Mouse (Mus musculus) kidney, embryonic 15.5 days (tissue): ENCODE measurements around the gene Rab26. TPM values are rescaled to one million over a fixed set of nuclear protein-coding genes. Genes with fewer than 3 reads are reported as not detected.
A peak's percentile ranks its signal among the peaks of the same experiment; 100 is the strongest.

Experiments
- ATAC-seq: fragments of 200-750 bp; cut with Nextera tagmentation; replicated peaks from 2 replicates; pipeline ENCODE4 v1.8.0; 2017; ENCODE audit warnings: moderate TSS enrichment; ENCODE audit not compliant: low FRiP score
- H3K27ac ChIP-seq: fragments of 300-500 bp; sonication (generic); 2 replicates; pipeline ENCODE4 v1.5.1; 2015; ENCODE audit warnings: mild to moderate bottlenecking, inconsistent platforms
- H3K27me3 ChIP-seq: fragments of 300-500 bp; sonication (generic); 2 replicates; pipeline ENCODE4 v1.6.1; 2015; ENCODE audit warnings: inconsistent platforms
- H3K36me3 ChIP-seq: fragments of 300-500 bp; sonication (generic); 2 replicates; pipeline ENCODE4 v1.6.1; 2015; ENCODE audit warnings: inconsistent platforms
- H3K4me1 ChIP-seq: fragments of 300-500 bp; sonication (generic); 2 replicates; pipeline ENCODE4 v1.6.1; 2015; ENCODE audit warnings: inconsistent platforms
- H3K4me2 ChIP-seq: fragments of 300-500 bp; sonication (generic); 2 replicates; pipeline ENCODE4 v1.6.1; 2015; ENCODE audit warnings: moderate library complexity, mild to moderate bottlenecking, inconsistent platforms
- H3K4me3 ChIP-seq: fragments of 300-500 bp; sonication (generic); replicated peaks from 2 replicates; pipeline ENCODE4 v1.5.1; 2015; ENCODE audit warnings: mild to moderate bottlenecking, inconsistent platforms
- H3K9ac ChIP-seq: fragments of 300-500 bp; sonication (generic); 2 replicates; pipeline ENCODE4 v1.6.1; 2015; ENCODE audit warnings: mild to moderate bottlenecking, inconsistent platforms
- H3K9me3 ChIP-seq: fragments of 300-500 bp; sonication (generic); replicated peaks from 2 replicates; pipeline ENCODE4 v1.6.1; 2016; ENCODE audit warnings: inconsistent platforms
- WGBS: fragments of 180-500 bp; shearing (Covaris S2); methylation state at CpG from one replicate; pipeline ENCODE4 v1.1.7; 2015; ENCODE audit warnings: mixed read lengths; 5-methylcytosine and 5-hydroxymethylcytosine counted together
- polyA plus RNA-seq: library from polyadenylated mRNA; unstranded; fragments of >200 nt; fragmentation: Nextera tagmentation; extraction: Ambion mirVana; gene quantifications from 2 replicates; pipeline ENCODE4 v1.2.1, GENCODE M21; 2015

Rab26 gene
- polyA plus RNA-seq, 1 experiment from 2014 or later: 2.8 TPM

DNA sequence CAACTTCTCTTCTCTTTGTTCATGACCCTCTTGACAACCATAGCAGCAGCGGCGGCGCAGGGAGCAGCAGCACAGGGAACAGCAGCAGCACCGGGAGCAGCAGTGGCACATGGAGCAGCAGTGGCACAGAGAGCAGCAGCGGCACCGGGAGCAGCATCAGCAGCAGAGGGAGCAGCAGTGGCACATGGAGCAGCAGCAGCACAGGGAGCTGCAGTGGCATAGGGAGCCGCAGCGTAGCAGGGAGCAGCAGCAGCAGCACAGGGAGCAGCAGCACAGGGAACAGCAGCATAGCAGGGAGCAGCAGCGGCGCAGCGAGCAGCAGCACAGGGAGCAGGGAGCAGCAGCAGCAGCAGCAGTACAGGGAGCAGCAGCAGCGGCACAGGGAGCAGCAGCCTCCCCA, 10.6 kb upstream of the Rab26 start:
- peaks cover 18% of the 10 kb centered on the region for H3K4me1 ChIP-seq
- no peak overlapping the region for H3K9ac ChIP-seq
- H3K9me3 ChIP-seq: no peaks in the 10 kb centered on the region
- H3K4me2 ChIP-seq: peak overlapping the region; percentile 47
- peaks cover 4% of the 10 kb centered on the region; the same call in 1 of the 2 replicates for H3K27me3 ChIP-seq
- WGBS: 17% methylated on average over 12 of the region's 12 CpGs
- no peak overlapping the region for H3K27ac ChIP-seq
- H3K36me3 ChIP-seq: no peaks in the 10 kb centered on the region
- no peak for ATAC-seq
- H3K4me3 ChIP-seq: no peak overlapping the region; the same call in 1 of the 2 replicates

DNA sequence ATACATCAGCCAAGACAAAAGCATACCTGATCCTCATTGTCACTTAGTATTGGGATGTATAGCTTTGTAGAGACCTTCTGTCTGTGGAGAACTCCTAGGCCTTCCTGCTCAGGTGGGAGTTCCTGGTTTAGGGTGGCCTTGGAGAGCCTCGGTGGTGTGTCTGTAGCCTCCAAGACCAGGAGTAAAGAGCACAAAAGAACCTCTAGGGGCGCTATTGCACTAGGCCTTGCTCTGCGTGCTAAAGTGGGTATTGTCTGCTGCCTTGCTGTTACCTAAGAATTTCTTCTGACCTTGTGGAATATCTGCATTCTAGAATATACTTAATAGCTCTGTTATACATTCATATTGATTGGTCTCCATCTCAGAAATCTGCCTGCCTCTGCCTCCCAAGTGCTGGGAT, 6.4 kb upstream of the Rab26 start:
- Histone ChIP-seq H3K4me2 (no peak overlapping the region), H3K9ac (no peak overlapping the region), H3K9me3 (no peaks in the 10 kb centered on the region), H3K27me3 (peaks cover 4% of the 10 kb centered on the region; the same call in 1 of the 2 replicates), H3K36me3 (no peaks in the 10 kb centered on the region), H3K4me3 (no peak overlapping the region), H3K4me1 (peaks cover 9% of the 10 kb centered on the region), H3K27ac (no peak overlapping the region)
- no peak for ATAC-seq
- 16% methylated on average over 3 of the region's 3 CpGs for WGBS

DNA sequence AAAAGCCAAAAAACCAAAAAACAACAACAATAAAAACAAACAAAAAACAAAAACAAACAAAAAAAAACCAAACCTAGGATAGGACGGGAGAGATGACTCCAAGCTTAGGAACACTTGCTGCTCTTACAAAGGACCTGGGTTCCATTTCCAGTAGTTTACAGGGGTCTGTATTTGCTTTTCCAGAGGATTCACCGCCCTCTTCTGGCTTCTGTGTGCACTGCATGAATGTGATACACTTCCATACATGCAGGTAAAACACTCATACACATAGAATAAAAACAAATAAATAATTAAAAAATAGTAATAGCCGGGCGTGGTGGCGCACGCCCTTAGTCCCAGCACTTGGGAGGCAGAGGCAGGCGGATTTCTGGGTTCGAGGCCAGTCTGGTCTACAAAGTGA, 4.9 kb upstream of the Rab26 start:
- Histone ChIP-seq H3K4me3 (no peak overlapping the region), H3K4me2 (no peak overlapping the region), H3K27ac (no peak overlapping the region), H3K9me3 (no peaks in the 10 kb centered on the region), H3K27me3 (no peaks in the 10 kb centered on the region), H3K4me1 (0 out of 2 replicates have a peak, but pooled peaks cover 4% of the 10 kb centered on the region), H3K9ac (no peak overlapping the region), H3K36me3 (no peaks in the 10 kb centered on the region)
- no peak for ATAC-seq
- WGBS: 64% methylated on average over 8 of the region's 8 CpGs

DNA sequence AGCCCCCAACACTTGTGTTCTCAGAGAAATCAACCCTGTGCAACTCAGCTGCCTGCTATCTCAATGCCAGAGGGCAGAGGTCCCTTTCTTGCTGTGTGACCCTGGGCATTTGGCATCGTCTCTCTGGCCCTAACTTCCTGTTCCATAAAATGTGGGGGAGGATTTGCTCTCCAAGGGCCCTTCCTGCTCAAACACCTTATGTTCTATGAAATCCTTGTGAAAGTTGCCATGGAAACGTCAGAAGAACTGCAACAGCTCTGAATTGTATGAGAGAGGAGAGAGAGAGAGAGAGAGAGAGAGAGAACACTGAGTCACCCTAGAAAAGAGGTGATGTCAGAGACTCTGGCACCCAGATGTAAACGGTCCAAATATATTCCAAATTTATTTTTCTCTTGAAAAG, 3.5 kb upstream of the Rab26 start:
- Histone ChIP-seq H3K36me3 (no peaks in the 10 kb centered on the region), H3K9me3 (no peaks in the 10 kb centered on the region), H3K4me1 (peaks cover 16% of the 10 kb centered on the region), H3K27ac (no peak overlapping the region), H3K27me3 (no peaks in the 10 kb centered on the region), H3K4me3 (no peak overlapping the region), H3K9ac (no peak overlapping the region), H3K4me2 (no peak overlapping the region)
- no peak for ATAC-seq
- WGBS: 37% methylated on average over 3 of the region's 3 CpGs

DNA sequence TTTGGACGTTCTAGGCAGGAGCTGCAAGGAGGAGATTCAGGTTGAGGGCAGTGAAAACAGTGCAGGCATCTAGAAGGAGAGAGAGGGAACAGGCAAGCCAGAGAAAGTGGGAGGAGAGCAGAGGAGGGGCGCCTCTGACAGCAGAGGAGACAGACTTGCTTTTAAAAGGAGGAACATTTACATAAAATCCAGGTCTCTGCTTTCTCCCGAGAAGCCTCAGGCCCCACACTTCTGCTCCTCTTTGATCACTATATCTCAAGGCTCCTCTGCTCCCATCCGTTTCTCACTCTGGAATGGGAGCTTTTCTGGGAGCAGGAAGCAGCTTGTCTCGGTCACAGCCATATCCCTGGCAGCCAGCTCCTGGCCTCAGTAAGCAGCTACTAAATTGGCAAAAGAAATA, 1.3 kb upstream of the Rab26 start:
- Histone ChIP-seq H3K9me3 (no peaks in the 10 kb centered on the region), H3K9ac (no peak overlapping the region), H3K27ac (0 out of 2 replicates have a peak overlapping the region, but pooled peaks have one; percentile 3), H3K4me2 (no peak overlapping the region), H3K36me3 (peaks cover 12% of the 10 kb centered on the region), H3K27me3 (no peaks in the 10 kb centered on the region), H3K4me3 (no peak overlapping the region), H3K4me1 (peaks cover 37% of the 10 kb centered on the region)
- ATAC-seq: no peak
- WGBS: 39% methylated on average over 5 of the region's 5 CpGs

DNA sequence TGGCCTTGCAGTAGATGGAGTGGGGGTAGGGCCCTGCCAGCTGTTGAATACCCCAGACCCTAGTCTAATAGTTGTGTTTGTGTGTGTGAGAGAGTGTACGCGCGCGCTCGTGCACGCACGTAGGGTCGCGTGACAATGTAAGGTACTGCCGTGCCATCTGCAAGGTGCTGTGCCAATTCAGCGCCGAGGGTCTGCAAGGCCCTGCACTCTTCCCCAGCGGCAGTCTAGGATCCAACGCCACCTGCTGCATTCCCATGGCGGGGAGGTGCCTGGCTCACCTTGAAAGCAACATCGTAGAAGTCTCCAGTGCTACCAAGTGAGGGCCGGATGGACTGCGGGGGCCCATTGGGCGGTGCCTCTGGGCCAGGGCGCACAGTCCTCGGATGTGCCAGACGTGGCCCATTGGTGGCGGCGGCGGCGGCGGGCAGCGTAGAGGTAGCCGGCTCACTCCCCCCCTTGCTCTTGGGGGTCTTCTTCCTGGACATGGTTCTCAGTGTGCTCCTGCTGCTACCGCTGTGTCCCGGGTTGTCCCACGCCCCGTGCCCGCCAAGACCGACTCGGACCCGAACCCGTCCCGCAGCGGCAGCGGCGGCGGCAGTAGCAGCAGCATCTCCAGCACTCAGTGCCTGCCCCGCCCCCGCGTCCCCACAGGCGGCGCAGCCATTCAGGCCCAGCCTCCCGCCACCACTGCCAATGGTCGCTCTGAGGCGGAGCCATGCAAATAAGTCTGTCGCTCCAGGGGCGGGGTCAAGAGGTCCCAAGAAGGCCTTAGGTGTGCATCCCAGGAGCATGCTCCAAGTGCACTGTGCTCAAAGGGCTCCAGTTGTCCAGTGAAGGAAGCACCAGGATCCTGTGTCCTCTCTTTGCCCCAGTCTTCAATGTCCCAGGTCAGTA, 664 bp downstream of the Rab26 start:
- H3K9me3 ChIP-seq: no peaks in the 10 kb centered on the region
- ATAC-seq: peak; percentile 77
- 8% methylated on average over 53 of the region's 53 CpGs for WGBS
- H3K4me2 ChIP-seq: peak overlapping the region; percentile 79
- H3K4me1 ChIP-seq: peaks cover 54% of the 10 kb centered on the region
- H3K27me3 ChIP-seq: no peaks in the 10 kb centered on the region
- peak overlapping the region; percentile 48 for H3K9ac ChIP-seq
- H3K4me3 ChIP-seq: peak overlapping the region; percentile 46
- H3K27ac ChIP-seq: 0 out of 2 replicates have a peak overlapping the region, but pooled peaks have one; percentile 10
- peaks cover 24% of the 10 kb centered on the region for H3K36me3 ChIP-seq

DNA sequence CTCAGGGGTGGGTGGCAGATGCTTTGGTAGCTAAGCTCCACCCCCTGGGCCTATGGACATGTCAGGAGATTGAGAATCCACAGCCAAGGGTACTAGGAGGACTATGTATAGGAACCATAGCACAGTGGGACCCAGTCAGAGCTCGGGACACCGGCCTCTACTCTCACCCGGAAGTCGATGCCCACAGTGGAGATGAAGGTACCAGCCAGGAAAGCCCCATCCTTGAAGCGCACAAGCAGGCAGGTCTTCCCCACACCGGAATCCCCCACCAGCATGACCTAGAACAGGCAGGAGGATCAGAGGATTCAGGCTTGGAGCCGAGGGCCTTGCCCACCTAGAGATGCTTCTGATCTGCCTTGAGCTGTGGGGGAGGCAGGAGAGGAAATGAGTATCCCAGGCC, 2.0 kb downstream of the Rab26 start:
- Histone ChIP-seq H3K4me2 (no peak overlapping the region), H3K4me3 (no peak overlapping the region), H3K4me1 (peaks cover 52% of the 10 kb centered on the region), H3K36me3 (peaks cover 24% of the 10 kb centered on the region), H3K9ac (peak overlapping the region; percentile 48; the same call in 1 of the 2 replicates), H3K27ac (no peak overlapping the region), H3K27me3 (no peaks in the 10 kb centered on the region), H3K9me3 (no peaks in the 10 kb centered on the region)
- 64% methylated on average over 7 of the region's 7 CpGs for WGBS
- no peak for ATAC-seq

DNA sequence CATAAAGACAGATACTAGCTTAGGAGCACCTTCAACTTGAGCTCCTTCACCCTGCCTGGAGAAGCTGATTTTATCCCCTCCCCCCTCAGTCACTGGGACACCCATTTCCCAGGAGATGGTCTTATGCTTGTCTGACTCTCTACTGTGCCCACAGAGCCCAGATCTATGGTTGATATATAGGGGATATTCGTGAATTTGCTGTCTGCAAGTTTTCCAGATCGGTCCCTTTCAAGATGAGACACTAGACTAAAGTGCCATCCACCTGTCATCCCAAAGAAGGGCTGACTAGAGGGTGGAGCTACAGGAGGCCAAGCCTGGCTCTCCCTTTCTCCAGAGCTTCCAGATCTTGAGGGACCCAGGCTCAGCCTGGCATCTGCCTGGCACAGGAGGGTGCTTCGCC, 2.9 kb downstream of the Rab26 start:
- peaks cover 24% of the 10 kb centered on the region for H3K36me3 ChIP-seq
- H3K27ac ChIP-seq: 0 out of 2 replicates have a peak overlapping the region, but pooled peaks have one; percentile 83
- H3K4me3 ChIP-seq: no peak overlapping the region
- 61% methylated on average over 3 of the region's 3 CpGs for WGBS
- H3K4me1 ChIP-seq: peaks cover 62% of the 10 kb centered on the region
- H3K9me3 ChIP-seq: no peaks in the 10 kb centered on the region
- H3K4me2 ChIP-seq: 0 out of 2 replicates have a peak overlapping the region, but pooled peaks have one; percentile 82
- H3K9ac ChIP-seq: peak overlapping the region; percentile 19; the same call in 1 of the 2 replicates
- ATAC-seq: no peak
- H3K27me3 ChIP-seq: no peaks in the 10 kb centered on the region

DNA sequence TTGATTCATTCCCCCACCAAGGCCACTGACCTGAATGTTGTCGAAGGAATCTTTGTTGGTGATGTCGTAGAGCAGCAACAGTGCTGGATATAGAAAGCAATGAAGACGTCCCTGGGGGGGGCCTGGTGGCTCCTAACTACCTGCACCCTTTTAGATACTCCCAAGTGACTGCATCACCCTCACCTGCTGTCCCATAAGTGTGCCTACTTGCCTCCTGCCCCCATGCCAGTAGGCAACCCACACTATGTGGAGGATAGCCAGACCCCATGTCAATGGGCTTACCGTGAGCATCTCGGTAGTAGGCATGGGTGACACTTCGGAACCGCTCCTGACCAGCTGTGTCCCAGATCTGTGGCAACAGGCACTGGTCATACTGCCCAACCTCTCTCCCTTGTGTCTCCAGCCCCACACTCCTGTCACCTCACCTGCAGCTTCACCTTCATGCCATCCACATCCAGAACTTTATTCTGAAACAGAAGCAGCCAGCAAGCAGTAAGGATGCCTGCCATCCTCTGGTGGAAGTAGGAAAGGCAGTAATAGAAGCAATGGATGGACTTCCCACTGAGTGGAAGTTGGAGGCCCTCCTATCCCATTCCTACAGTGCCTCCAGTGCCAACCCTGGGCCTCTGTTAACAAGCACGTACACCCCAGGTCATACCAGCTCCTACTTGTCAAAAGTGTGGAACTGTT, 3.5 kb downstream of the Rab26 start:
- no peaks in the 10 kb centered on the region for H3K27me3 ChIP-seq
- peak overlapping the region; percentile 61; the same call in 1 of the 2 replicates for H3K9ac ChIP-seq
- WGBS: 26% methylated on average over 8 of the region's 8 CpGs
- no peak for ATAC-seq
- H3K4me3 ChIP-seq: peak overlapping the region; percentile 75
- peaks cover 24% of the 10 kb centered on the region for H3K36me3 ChIP-seq
- peaks cover 67% of the 10 kb centered on the region for H3K4me1 ChIP-seq
- H3K27ac ChIP-seq: peak overlapping the region; percentile 83
- H3K4me2 ChIP-seq: peak overlapping the region; percentile 82
- no peaks in the 10 kb centered on the region for H3K9me3 ChIP-seq

DNA sequence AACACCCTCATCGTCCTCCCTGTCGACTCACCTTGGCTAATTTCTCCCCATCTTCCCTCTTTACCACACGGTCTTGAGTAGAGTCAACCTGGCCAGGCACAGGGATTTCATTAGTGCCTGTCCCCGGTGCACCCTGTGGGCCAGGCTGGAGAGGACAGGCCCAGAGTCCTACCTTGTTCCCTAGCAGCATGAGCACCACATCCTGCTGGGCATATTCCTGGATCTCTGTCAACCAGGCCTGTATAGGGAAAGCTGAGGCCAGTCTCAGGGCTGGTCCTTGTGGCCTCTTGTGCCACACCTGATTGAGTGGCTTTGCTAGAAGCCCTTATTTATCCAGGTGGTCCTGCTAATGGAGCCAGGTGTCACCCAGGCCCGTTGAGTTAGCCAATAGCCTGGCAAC, 4.1 kb downstream of the Rab26 start:
- 23% methylated on average over 5 of the region's 5 CpGs for WGBS
- Histone ChIP-seq H3K4me1 (peaks cover 73% of the 10 kb centered on the region), H3K9me3 (no peaks in the 10 kb centered on the region)

DNA sequence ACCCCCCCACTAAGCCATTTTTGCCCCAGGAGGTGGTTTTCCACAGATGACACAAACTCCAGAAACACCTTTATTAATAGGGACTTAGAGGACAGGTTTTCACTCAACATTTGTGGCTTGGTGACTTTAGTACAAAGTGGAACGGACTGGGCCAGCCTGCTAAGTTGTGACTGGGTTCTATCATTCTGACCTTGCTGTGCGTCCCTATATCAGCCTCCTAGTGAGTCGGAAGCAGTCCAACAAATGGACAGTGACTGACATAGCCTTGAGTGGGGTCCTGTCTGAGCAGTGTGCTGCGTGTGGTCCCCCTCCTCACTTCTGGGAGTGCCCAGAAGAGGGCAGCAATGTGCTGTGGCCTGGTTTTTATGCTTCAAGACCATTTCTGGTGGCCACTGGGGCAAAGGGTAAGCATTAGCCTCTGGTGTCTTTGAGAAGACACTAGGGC, 5.0 kb downstream of the Rab26 start:
- Histone ChIP-seq H3K27ac (peak overlapping the region; percentile 83), H3K4me1 (peaks cover 75% of the 10 kb centered on the region), H3K4me3 (peak overlapping the region; percentile 75), H3K4me2 (peak overlapping the region; percentile 82), H3K9me3 (no peaks in the 10 kb centered on the region), H3K36me3 (peaks cover 24% of the 10 kb centered on the region), H3K9ac (peak overlapping the region; percentile 61), H3K27me3 (no peaks in the 10 kb centered on the region)
- ATAC-seq: no peak
- under 1% methylated on average over 4 of the region's 4 CpGs for WGBS

More for the DNA sequence above, 4.1 kb downstream of the Rab26 start:
- H3K9ac ChIP-seq: peak overlapping the region; percentile 61
- H3K36me3 ChIP-seq: peaks cover 24% of the 10 kb centered on the region
- no peaks in the 10 kb centered on the region for H3K27me3 ChIP-seq
- no peak for ATAC-seq
- H3K27ac ChIP-seq: peak overlapping the region; percentile 83
- H3K4me2 ChIP-seq: peak overlapping the region; percentile 82
- H3K4me3 ChIP-seq: peak overlapping the region; percentile 75

DNA sequence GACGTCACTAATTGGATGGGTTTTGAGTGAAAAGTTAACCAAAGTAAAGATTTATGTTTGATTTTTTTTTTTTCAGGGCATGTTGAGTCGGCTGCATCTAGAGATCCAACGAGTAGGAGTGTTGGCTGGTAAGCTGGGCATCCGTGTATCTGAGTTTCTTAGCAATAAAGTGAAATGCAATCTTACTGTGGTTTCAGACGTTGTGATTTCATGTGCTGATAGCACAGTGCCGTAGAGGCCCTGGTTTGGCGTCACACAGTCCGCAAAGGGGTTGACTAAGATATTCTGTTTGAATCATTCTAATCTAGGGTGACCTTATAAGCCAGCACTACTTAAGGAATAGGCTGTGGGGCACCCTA, 5.5 kb downstream of the Rab26 start:
- Histone ChIP-seq H3K27me3 (no peaks in the 10 kb centered on the region), H3K36me3 (peaks cover 24% of the 10 kb centered on the region), H3K4me3 (peak overlapping the region; percentile 75), H3K9me3 (no peaks in the 10 kb centered on the region), H3K27ac (peak overlapping the region; percentile 83), H3K4me1 (peaks cover 73% of the 10 kb centered on the region), H3K9ac (peak overlapping the region; percentile 61), H3K4me2 (peak overlapping the region; percentile 82)
- no peak for ATAC-seq
- WGBS: under 1% methylated on average over 8 of the region's 8 CpGs
